ENCODE assay signal across 7 mouse cellular contexts in genomic region chr14:116927341-116928315, GRCm38 (mm10). TPM values are rescaled to one million over a fixed set of nuclear protein-coding genes. Genes with fewer than 3 reads are reported as not detected.
DNase-seq lines count a peak whose midpoint lies in the region; ATAC-seq and TF ChIP-seq lines count a peak whose summit lies in the region.

No protein-coding gene starts in this region.

- no peak overlapping the region for H3K27ac ChIP-seq in ES-Bruce4 (ENCODE audit: insufficient read depth, low read length)
- H3K27ac ChIP-seq in heart, postnatal 0 days (ENCODE audit: low read depth), result peak overlapping the region; percentile 47; the same call in 1 of the 2 replicates
- peak overlapping the region; percentile 62; the same call in 1 of the 2 replicates for H3K27ac ChIP-seq in liver, postnatal 0 days (ENCODE audit: low read depth)

- TF ChIP-seq CTCF in ES-Bruce4 (IDR thresholded peaks at IDR 0.05; ENCODE audit: low read depth, low read length), result no peak
- TF ChIP-seq CTCF in heart, postnatal 0 days (IDR thresholded peaks at IDR 0.05; ENCODE audit: low read depth), result no peak
- TF ChIP-seq CTCF in liver, postnatal 0 days (IDR thresholded peaks at IDR 0.05; ENCODE audit: low read depth), result no peak

- H3K4me3 ChIP-seq in ES-Bruce4 (ENCODE audit: low read depth, low read length), result peak overlapping the region; percentile 40
- peak overlapping the region; percentile 56 for H3K4me3 ChIP-seq in heart, postnatal 0 days (ENCODE audit: low read depth, low read length)
- H3K4me3 ChIP-seq in liver, postnatal 0 days (ENCODE audit: low read depth, low read length), result peak overlapping the region; percentile 60

- intact Hi-C loops in left cerebral cortex, postnatal 36 days (cut with DNase I), result loop anchor here (10.0 kb wide), 1 partner anchor 1007 kb away; no protein-coding TSS in a partner anchor

- H3K36me3 ChIP-seq in ES-Bruce4 (ENCODE audit: control insufficient read depth, insufficient read depth, low read length, poor library complexity, severe bottlenecking), result no peaks in the 10 kb centered on the region
- no peaks in the 10 kb centered on the region for H3K36me3 ChIP-seq in heart, postnatal 0 days (replicated peaks; ENCODE audit: control insufficient read depth, insufficient read depth, low read length)
- H3K36me3 ChIP-seq in liver, postnatal 0 days (replicated peaks; ENCODE audit: insufficient read depth, low read length), result no peaks in the 10 kb centered on the region

- 9% methylated on average over 21 of the region's 21 CpGs for WGBS in heart, postnatal 0 days
- WGBS in liver, postnatal 0 days (ENCODE audit: insufficient replicate concordance), result 5% methylated on average over 21 of the region's 21 CpGs

- H3K9me3 ChIP-seq in ES-Bruce4 (replicated peaks; ENCODE audit: control insufficient read depth, insufficient read depth, low read length, poor library complexity, severe bottlenecking), result no peaks in the 10 kb centered on the region
- H3K9me3 ChIP-seq in heart, postnatal 0 days (replicated peaks; ENCODE audit: control insufficient read depth, low read length), result no peaks in the 10 kb centered on the region
- no peaks in the 10 kb centered on the region for H3K9me3 ChIP-seq in liver, postnatal 0 days (ENCODE audit: low read length)

- peak overlapping the region; percentile 88 for H3K4me2 ChIP-seq in heart, postnatal 0 days (ENCODE audit: low read depth, low read length)
- peak overlapping the region; percentile 67 for H3K4me2 ChIP-seq in liver, postnatal 0 days (ENCODE audit: low read depth, low read length)

- TF ChIP-seq EP300 in ES-Bruce4 (IDR thresholded peaks at IDR 0.05; ENCODE audit: insufficient read depth, low read depth, low read length), result no peak
- no peak for TF ChIP-seq EP300 in heart, postnatal 0 days (IDR thresholded peaks at IDR 0.05; ENCODE audit: low read depth)
- TF ChIP-seq EP300 in liver, postnatal 0 days (IDR thresholded peaks at IDR 0.05; ENCODE audit: low read depth), result no peak

- peaks cover 1% of the 10 kb centered on the region for H3K27me3 ChIP-seq in ES-Bruce4 (ENCODE audit: control insufficient read depth, insufficient read depth, low read length, poor library complexity, severe bottlenecking)
- peaks cover 20% of the 10 kb centered on the region for H3K27me3 ChIP-seq in heart, postnatal 0 days (ENCODE audit: control insufficient read depth, insufficient read depth, low read length)
- peaks cover 14% of the 10 kb centered on the region for H3K27me3 ChIP-seq in liver, postnatal 0 days (ENCODE audit: insufficient read depth, low read length)

- H3K4me1 ChIP-seq in ES-Bruce4 (ENCODE audit: control insufficient read depth, insufficient read depth, low read length), result no peaks in the 10 kb centered on the region
- H3K4me1 ChIP-seq in heart, postnatal 0 days (ENCODE audit: control insufficient read depth, insufficient read depth), result no peaks in the 10 kb centered on the region
- peaks cover 4% of the 10 kb centered on the region for H3K4me1 ChIP-seq in liver, postnatal 0 days (ENCODE audit: insufficient read depth)

- peak overlapping the region; percentile 70 for H3K9ac ChIP-seq in ES-Bruce4 (ENCODE audit: low read depth, poor library complexity, severe bottlenecking)
- no peak overlapping the region; the same call in 1 of the 2 replicates for H3K9ac ChIP-seq in heart, postnatal 0 days (replicated peaks; ENCODE audit: low read depth, low read length)
- H3K9ac ChIP-seq in liver, postnatal 0 days (replicated peaks), result peak overlapping the region; percentile 48; the same call in 1 of the 2 replicates

- ATAC-seq in heart, postnatal 0 days (ENCODE audit: insufficient read depth, low read depth), result no peak
- no peak for ATAC-seq in liver, postnatal 0 days

- TF ChIP-seq POLR2A in ES-Bruce4 (IDR thresholded peaks at IDR 0.05; ENCODE audit: insufficient read depth, low read length), result no peak

- DNase-seq in ZHBTc4 (ENCODE audit: low read depth, low spot score), result peak; percentile 45
- no peak for DNase-seq in heart, postnatal 0 days (ENCODE audit: low spot score)
- DNase-seq in liver, postnatal 0 days, result no peak
- DNase-seq in testis, postnatal 10 days (ENCODE audit: low spot score), result no peak
- DNase-seq in B cell, adult 2 months, result no peak
- no peak for DNase-seq in left cerebral cortex, postnatal 36 days (ENCODE audit: low spot score in 2 of 2)

RNA-seq across cellular contexts. Expression of gene Gpc6, which starts 2.5 kb away (rescaled TPM):
- 4.0 and 4.7 TPM in 2 replicates for polyA plus RNA-seq in ES-Bruce4 (2011; ENCODE audit: insufficient read depth, insufficient read length, low read depth, missing spikeins)
- total RNA-seq in heart, postnatal 0 days (2014; rRNA removed; ENCODE audit: low replicate concordance), result 17.1 and 20.7 TPM in 2 replicates
- 10.8 and 11.0 TPM in 2 replicates for polyA plus RNA-seq in heart, postnatal 0 days (2015; fragmentation: Nextera tagmentation; extraction: Ambion mirVana)
- polyA plus RNA-seq in liver, postnatal 0 days (2015; fragmentation: Nextera tagmentation; extraction: Ambion mirVana), result 4.4 and 4.8 TPM in 2 replicates
- total RNA-seq in left cerebral cortex, postnatal 36 days (2021), result 10 to 100 TPM; 15.5 to 16.2 TPM
